Mouse (Mus musculus): ENCODE measurements around the gene Sp8.

The Sp8 gene

GRCm38 (mm10) chr12:118846221-118846620 is at the start of gene Sp8:
Gene Sp8 (plus strand): TSS chr12:118846329.
- no peak for DNase-seq

DNA sequence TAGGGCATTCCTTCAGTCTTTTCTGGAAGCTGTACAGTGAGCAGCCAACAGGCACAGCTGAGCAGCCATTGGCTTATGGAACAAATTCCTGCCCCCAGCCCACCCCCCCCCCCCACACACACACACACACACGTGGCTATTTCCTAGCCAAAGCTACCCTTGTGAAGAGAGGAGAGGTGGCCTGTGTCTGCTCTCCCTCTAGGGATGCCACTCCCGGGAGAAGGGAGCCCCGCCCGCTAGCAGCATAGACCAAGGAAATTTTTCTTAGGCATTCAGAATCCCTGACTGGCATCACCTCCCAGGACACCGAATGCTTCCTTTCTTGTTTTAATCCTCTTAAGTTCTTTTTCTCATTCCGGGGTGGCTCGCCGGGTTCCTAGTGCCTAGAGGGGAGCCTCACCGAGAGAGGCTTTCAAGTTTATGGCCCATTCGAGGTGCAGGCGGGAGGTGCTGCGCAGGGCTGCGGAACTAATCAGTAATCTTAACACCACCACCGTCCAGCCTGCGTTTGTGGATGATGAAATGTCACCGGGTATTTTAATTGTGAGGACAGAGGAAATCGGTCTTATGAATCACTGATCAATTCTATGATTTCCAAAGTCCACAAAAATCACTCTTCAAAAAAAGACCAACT is 34.7 kb upstream of the Sp8 start:
- DNase-seq, result no peak

DNA sequence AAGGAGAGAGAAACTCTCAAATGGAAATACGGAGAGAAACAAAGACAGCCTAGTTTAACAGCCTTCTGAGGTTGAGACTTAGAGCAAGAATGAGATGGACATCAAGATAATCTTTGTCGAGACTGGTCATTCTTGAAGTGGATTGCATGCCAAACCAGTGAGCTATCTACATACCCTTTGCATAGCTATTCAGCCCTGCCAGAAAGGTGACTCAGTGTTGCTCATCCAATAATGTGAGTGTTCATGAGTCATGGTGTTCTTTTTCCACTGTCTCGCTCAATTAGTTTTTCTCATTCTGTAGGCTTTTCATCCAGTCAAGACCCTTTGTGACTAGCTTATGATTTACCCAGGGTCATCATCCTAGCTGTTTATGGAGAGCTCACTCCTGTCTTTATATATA is 31.6 kb upstream of the Sp8 start:
- DNase-seq, result no peak

DNA sequence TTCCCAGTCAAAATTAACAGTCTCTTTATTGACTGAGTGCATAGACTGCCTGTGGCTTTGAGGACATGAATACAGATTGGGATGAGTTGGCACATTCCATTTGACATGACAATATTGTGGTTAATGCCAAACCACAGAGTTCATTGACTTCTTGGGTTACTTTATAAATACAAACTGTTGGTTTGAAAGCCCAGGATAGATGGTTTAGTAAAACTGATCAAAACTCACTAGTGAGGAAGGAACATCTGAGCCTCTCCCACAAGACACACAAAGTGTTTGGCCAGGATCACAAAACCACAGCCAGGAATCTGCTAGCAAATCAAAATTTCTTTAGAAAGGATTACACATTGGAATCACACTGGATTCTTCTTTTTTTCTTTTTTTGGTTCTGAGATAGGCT is 30.0 kb upstream of the Sp8 start:
- DNase-seq, result no peak

GRCm38 (mm10) chr12:118829881-118830280 is 16.2 kb upstream of the Sp8 start:
- no peak for DNase-seq

DNA sequence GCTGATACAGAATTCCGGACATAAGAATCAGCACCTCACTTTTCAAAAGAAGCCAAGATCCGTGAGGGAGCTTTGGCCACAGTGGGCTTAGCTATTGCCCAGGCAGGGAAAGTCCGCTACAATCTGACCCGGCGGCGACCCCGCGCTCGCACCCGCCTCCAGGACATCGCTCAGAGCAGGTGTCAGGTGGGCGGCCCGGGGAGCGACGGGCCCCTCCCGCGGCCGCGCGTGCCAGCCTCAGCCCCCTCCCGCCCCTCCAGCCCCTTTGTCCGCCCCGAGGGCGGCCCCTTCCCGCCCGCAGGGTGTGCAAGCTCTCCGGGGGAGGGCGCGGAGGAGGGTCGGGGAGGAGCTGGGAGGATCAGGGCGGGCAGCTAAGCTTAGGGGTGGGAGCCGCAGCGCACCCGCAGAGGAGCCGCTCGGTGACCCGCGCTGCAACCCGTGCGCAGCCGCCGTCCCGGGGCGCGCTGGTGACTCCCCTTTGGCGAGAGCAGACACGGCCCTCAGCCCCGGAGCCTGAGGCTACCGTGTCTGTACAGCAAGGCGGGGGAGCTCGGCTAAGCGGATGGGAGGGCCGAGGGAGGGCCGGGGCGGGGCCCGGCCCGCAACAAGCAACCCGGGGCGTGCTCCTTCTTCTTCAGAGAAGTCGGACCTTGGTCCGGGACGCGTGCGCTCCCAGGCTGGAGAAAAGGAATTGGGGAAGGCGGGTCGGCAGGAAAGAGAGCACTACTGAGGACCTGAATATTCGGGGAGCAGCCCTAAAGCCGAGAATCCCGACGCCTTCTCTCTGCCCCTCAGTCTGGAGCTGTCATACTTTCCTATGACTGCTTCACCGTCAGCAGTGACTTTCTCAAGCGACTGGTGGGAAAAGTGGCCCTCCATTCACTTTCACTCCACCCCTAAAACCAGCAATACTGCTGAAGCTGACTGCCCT is 9.5 kb upstream of the Sp8 start:
- DNase-seq, result no peak

- no peak for DNase-seq
Measured at GRCm38 (mm10) chr12:118837361-118837760, 8.8 kb upstream of the Sp8 start.

DNA sequence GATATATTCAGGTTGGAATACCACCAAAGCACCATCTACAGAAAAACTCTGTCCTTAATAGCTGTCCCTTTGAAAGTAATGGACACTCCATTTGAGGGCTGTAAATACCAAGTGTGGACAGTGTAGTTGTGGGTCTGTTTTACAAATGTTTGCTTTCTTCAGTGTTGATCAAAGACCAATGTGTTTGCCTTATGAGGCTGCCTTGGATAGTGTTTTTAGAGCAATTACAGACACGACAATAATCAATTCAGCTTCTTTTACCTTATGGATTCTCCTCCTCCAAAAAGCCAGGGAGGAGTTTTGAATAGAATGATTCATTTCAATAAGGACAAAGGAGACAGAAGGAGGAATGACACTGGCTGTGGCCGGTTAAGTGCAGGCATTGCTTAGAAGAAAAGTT is 7.9 kb upstream of the Sp8 start:
- no peak for DNase-seq

DNA sequence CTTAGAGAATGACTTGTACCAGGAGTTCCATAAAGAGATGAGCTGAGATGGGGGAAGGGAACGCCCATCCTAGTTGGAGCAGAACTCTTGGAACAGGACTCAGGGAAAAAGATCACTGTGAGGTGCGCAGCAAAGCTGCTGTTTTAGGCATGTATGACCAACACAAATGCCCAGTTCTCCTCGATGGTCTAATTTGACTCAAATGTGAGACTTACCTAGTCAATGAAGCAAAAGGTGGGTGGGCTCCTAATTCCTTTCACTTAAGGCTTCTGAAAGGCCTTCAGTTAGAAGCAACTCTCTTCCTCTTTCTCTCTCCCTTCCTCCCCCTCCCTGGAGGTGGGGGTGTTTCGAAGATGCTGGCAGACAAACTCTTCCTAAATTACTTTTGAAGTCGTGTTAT is 6.7 kb upstream of the Sp8 start:
- DNase-seq, result no peak

DNA sequence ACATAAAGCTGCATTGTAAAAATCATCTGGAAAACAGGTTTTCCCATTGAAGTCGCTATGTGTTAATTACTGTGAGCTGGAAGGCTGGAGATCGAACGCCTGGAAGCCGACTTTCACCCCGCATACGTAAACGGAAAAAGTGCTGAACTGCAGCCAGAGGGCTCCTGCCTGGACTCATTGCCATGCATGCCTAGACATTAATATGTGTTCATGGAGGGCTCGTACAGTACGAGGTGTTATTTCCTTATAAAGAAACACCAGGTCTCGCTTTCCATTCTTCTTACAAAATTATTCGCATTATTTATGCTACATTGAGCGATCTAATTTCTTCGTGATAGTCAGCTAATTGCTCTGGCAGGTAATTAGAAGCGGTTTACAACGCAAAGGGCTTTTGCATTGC is 5.8 kb upstream of the Sp8 start:
- no peak for DNase-seq

- no peak for DNase-seq
Measured at GRCm38 (mm10) chr12:118840861-118841260, 5.3 kb upstream of the Sp8 start.

DNA sequence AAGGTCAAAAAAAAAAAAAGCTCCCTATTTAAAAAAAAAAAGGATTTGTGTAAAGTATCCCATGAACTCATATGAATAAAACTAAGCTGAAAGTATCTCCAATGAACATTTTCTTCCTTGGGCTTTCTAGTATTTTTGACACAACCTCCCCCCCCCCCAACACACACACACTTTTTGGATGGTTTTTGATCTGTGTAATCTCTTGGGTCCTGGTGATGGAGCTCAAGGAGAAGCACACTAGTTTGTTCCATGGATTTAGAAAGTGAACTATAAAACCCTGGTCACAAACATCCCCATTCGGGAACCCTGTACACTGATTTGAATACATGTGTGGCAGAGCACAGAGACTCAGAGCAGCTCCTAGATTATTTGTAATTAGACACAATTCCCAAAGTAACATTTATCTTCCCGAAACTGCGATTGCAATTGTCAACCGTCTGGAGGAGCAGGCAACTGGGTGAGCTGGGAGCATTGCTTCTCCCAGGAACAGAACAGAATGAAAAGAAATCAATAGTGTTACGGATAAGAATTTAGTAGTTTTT is 4.7 kb upstream of the Sp8 start:
- DNase-seq, result no peak

- no peak for DNase-seq
Measured at GRCm38 (mm10) chr12:118841971-118842550, 4.1 kb upstream of the Sp8 start.

DNA sequence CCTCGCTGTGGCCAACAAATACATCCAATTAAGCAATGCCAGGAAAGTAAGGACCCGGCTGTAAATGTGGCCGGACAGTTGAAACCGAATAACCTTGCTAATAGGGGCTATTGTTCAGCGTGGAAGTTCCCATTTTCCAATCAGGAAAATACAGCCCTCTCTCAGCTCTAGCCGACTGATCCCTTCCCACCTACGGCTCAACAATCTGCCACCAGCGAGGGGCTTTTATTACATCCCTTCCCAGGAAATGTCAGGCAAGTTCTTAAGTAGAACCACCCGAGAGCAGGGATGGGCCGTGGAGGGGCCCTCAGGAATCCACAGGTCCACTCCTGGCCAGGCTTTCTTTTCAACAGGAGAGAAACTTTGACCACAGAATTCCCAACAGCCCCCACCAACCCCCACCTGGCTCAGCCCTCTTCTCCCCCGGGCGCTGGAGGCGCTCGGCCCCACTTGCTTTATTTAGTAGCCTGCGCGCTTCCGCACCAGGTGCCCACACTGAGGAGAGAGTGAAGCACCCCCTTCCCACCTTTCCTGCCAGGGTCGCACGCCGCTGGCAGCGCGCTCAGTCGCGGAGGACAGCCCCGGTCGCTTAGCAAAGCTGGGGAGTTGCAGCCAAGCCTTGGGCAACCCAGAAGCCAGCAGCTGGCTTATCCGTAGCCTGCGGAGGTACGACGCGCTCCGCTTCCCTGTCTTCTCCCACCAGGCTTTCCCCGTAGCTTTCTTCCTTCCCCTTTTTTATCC is 3.3 kb upstream of the Sp8 start:
- no peak for DNase-seq

DNA sequence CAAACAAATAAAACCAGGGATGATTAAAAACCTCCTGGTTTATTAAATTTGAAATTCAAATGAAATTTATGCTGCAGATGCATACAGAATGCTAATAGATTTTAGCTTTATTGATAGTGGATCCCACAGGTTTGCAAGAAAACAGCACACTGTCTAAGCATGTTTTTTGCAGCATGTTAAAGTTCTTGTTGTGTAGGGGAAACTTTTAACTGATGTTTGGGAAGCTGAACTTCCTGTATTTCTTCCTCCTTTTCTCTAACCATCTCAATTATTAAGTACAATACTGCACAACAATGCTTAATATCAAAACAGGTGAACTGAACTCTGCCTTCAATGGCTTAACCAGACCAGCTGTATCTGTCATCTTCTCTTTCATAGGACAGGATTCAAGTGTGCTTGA is 2.0 kb upstream of the Sp8 start:
- DNase-seq, result no peak

DNA sequence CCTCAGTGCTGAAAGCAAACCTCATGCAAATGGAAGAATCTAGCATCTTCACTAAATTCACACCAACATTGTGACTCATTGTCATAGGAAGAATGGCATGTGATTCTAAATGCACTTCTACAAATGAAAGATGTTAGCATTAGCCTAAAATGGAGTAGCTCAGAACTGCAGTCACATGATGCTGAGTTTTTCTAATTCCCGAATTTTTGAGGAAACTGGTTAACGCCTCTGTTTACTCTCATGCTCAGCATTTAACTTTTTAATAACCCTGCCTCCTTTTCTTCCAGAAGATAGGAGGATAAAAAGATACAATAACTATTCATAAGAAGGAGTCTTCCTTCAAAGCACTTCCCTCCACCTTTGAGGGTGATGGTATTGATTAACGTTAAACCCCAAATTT is 1.3 kb upstream of the Sp8 start:
- DNase-seq, result no peak

DNA sequence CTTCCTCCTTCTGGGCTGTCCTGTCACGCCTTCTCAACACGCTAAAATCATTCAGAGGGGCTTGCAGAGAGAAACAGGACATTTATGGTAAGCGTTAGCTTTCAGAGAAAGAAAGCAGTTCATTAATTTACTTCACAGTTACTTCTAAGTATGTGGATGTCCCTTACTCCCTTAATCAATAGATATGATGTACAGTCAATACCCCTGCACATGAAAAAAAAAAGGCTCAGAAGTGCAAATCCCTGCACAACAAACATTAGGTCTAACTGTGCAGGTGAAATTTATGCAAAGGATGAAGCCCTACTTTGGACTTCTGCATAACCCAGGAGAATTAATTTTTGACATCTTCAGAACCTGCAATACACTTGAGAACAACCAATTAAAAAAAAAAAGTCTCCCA is 778 bp upstream of the Sp8 start:
- no peak for DNase-seq

GRCm38 (mm10) chr12:118846649-118847321 is 656 bp downstream of the Sp8 start:
- no peak for DNase-seq

DNA sequence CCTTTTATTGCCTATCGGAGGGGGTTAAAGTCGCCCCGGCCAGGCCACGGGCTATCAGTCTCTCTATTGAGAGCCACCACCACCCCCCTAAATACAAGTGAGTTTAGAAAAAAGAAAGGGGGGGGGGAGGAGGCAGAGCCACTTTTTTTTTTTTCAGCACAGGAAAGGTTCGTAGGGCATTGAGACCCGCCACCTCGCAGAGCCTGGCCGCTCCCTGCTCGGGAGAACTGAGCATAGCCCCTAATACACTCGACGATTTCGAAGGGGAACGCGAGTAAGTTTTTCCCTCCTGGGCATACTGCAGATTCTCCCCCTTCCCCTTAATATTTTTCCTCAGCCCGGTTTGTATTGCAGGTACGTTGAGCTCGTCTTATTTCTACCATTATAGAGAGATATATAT is 1.3 kb downstream of the Sp8 start:
- DNase-seq, result no peak

DNA sequence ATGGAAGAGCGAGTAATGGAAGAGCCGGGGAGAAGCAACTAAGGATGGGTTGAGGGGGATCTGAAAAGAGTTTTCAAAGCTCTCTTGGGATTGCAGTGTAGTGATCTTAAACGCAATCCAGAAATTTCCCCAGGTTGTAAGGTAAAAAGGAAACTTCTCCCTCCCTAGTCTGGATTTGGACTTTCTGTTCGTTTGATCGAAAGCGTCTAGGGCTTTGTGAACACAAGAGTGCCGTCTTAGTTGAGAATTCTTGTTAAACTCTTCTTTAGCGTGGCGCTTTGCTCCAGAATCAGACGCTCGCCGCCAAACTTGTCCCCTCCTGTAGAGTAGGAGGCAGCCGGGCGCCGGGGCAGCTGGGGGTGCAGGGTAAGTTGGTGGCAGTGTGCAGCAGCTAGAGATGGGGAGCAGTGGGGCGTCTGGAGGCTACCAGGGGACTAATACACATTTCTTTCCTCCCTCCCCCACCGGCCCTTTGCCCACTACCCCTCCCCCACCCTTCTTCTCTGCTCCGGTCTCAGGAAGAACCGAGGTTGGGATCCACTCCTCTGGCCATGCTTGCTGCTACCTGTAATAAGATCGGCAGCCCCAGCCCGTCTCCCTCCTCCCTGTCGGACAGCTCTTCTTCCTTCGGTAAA is 1.8 kb downstream of the Sp8 start:
- no peak for DNase-seq

GRCm38 (mm10) chr12:118848496-118849202 is 2.5 kb downstream of the Sp8 start:
- no peak for DNase-seq
